Mouse (Mus musculus) hindbrain, embryonic 16.5 days (tissue): ENCODE results near the gene Svop. TPM values are rescaled to one million over a fixed set of nuclear protein-coding genes. Genes with fewer than 3 reads are reported as not detected.

Experiments used
- ATAC-seq: fragments of 200-750 bp; cut with Nextera tagmentation; 2 replicates; pipeline ENCODE4 v1.8.0; 2017; ENCODE audit warnings: moderate TSS enrichment, moderate library complexity
- H3K27ac ChIP-seq: fragments of 300-500 bp; sonication (generic); 2 replicates; pipeline ENCODE4 v1.5.1; 2014; ENCODE audit warnings: low read depth, mild to moderate bottlenecking, control low read depth, low read length, moderate library complexity
- H3K27me3 ChIP-seq: fragments of 300-500 bp; sonication (generic); replicated peaks from 2 replicates; pipeline ENCODE4 v1.6.1; 2014; ENCODE audit warnings: low read length; ENCODE audit not compliant: control insufficient read depth, insufficient read depth
- H3K36me3 ChIP-seq: fragments of 300-500 bp; sonication (generic); 2 replicates; pipeline ENCODE4 v1.6.1; 2014; ENCODE audit warnings: mild to moderate bottlenecking, low read length, moderate library complexity, mixed read lengths; ENCODE audit not compliant: control insufficient read depth, insufficient read depth
- H3K4me1 ChIP-seq: fragments of 300-500 bp; sonication (generic); 2 replicates; pipeline ENCODE4 v1.6.1; 2014; ENCODE audit warnings: low read depth, low read length; ENCODE audit not compliant: control insufficient read depth, insufficient read depth
- H3K4me2 ChIP-seq: fragments of 300-500 bp; sonication (generic); 2 replicates; pipeline ENCODE4 v1.6.1; 2014; ENCODE audit warnings: mild to moderate bottlenecking, low read length, control low read depth, moderate library complexity
- H3K4me3 ChIP-seq: fragments of 300-500 bp; sonication (generic); 2 replicates; pipeline ENCODE4 v1.5.1; 2014; ENCODE audit warnings: mild to moderate bottlenecking, low read length, control low read depth, moderate library complexity
- H3K9ac ChIP-seq: fragments of 300-500 bp; sonication (generic); 2 replicates; pipeline ENCODE4 v1.6.1; 2014; ENCODE audit warnings: low read depth, mild to moderate bottlenecking, control low read depth, low read length, moderate library complexity
- H3K9me3 ChIP-seq: fragments of 300-500 bp; sonication (generic); 2 replicates; pipeline ENCODE4 v1.6.1; 2014; ENCODE audit warnings: mild to moderate bottlenecking, low read length, moderate library complexity; ENCODE audit not compliant: control insufficient read depth
- WGBS: fragments of 180-500 bp; shearing (Covaris S2); extraction: QIAGEN DNeasy Blood & Tissue Kit; methylation state at CpG from one replicate; pipeline ENCODE4 v1.1.7; 2014; 5-methylcytosine and 5-hydroxymethylcytosine counted together
- polyA plus RNA-seq: library from polyadenylated mRNA; unstranded; fragments of >200 nt; fragmentation: Nextera tagmentation; extraction: Ambion mirVana; gene quantifications from 2 replicates; pipeline ENCODE4 v1.2.1, GENCODE M21; 2015

Svop gene
- polyA plus RNA-seq, 1 experiment from 2014 or later: 97.2 TPM

- 87% methylated on average over 4 of the region's 4 CpGs for WGBS
- Histone ChIP-seq H3K27ac (no peak overlapping the region), H3K4me2 (no peak overlapping the region), H3K4me3 (no peak overlapping the region), H3K36me3 (0 out of 2 replicates have a peak, but pooled peaks cover 3% of the 10 kb centered on the region), H3K27me3 (no peaks in the 10 kb centered on the region), H3K9ac (no peak overlapping the region), H3K4me1 (no peaks in the 10 kb centered on the region), H3K9me3 (no peaks in the 10 kb centered on the region)
- no peak for ATAC-seq
These were observed 47.6 kb downstream of the Svop start for GRCm38 (mm10) chr5:114043800-114044199.

GRCm38 (mm10) chr5:114041327-114041930 lies 49.9 kb downstream of the Svop start:
- Histone ChIP-seq H3K36me3 (peaks cover 6% of the 10 kb centered on the region), H3K27me3 (no peaks in the 10 kb centered on the region), H3K27ac (no peak overlapping the region), H3K4me2 (no peak overlapping the region), H3K9me3 (no peaks in the 10 kb centered on the region), H3K9ac (no peak overlapping the region), H3K4me3 (no peak overlapping the region), H3K4me1 (no peaks in the 10 kb centered on the region)
- peak; percentile 37; the same call in 1 of the 2 replicates for ATAC-seq
- 27% methylated on average over 15 of the region's 15 CpGs for WGBS

- H3K27ac ChIP-seq: no peak overlapping the region
- H3K9ac ChIP-seq: no peak overlapping the region
- no peaks in the 10 kb centered on the region for H3K27me3 ChIP-seq
- no peaks in the 10 kb centered on the region for H3K9me3 ChIP-seq
- H3K4me3 ChIP-seq: no peak overlapping the region
- WGBS: 81% methylated on average over 1 of the region's 1 CpGs
- H3K4me1 ChIP-seq: no peaks in the 10 kb centered on the region
- no peak for ATAC-seq
- H3K4me2 ChIP-seq: no peak overlapping the region
- peaks cover 6% of the 10 kb centered on the region for H3K36me3 ChIP-seq
These were observed 50.5 kb downstream of the Svop start for GRCm38 (mm10) chr5:114040911-114041310.

GRCm38 (mm10) chr5:114040508-114040907 lies 50.9 kb downstream of the Svop start:
- Histone ChIP-seq H3K9ac (no peak overlapping the region), H3K36me3 (peaks cover 6% of the 10 kb centered on the region)
- ATAC-seq: no peak

GRCm38 (mm10) chr5:114035111-114035510 lies 56.3 kb downstream of the Svop start:
- no peak overlapping the region for H3K9ac ChIP-seq
- no peak overlapping the region for H3K27ac ChIP-seq
- H3K36me3 ChIP-seq: peaks cover 13% of the 10 kb centered on the region
- no peak for ATAC-seq
- H3K9me3 ChIP-seq: no peaks in the 10 kb centered on the region
- H3K27me3 ChIP-seq: no peaks in the 10 kb centered on the region
- 28% methylated on average over 10 of the region's 10 CpGs for WGBS
- no peaks in the 10 kb centered on the region for H3K4me1 ChIP-seq
- no peak overlapping the region for H3K4me3 ChIP-seq
- no peak overlapping the region for H3K4me2 ChIP-seq

More at GRCm38 (mm10) chr5:114040508-114040907, 50.9 kb downstream of the Svop start:
- 24% methylated on average over 8 of the region's 8 CpGs for WGBS
- Histone ChIP-seq H3K4me1 (no peaks in the 10 kb centered on the region), H3K27me3 (no peaks in the 10 kb centered on the region), H3K4me2 (no peak overlapping the region), H3K4me3 (no peak overlapping the region), H3K9me3 (no peaks in the 10 kb centered on the region), H3K27ac (no peak overlapping the region)

- Histone ChIP-seq H3K4me3 (no peak overlapping the region), H3K9me3 (no peaks in the 10 kb centered on the region), H3K36me3 (peaks cover 13% of the 10 kb centered on the region), H3K27me3 (no peaks in the 10 kb centered on the region), H3K27ac (no peak overlapping the region), H3K4me1 (no peaks in the 10 kb centered on the region), H3K9ac (no peak overlapping the region), H3K4me2 (no peak overlapping the region)
- no peak for ATAC-seq
- 87% methylated on average over 7 of the region's 7 CpGs for WGBS
These were observed 57.0 kb downstream of the Svop start for GRCm38 (mm10) chr5:114034393-114034792.

GRCm38 (mm10) chr5:114032161-114032763 lies 59.1 kb downstream of the Svop start:
- no peak for ATAC-seq
- Histone ChIP-seq H3K36me3 (peaks cover 11% of the 10 kb centered on the region), H3K9ac (no peak overlapping the region), H3K27ac (no peak overlapping the region), H3K4me3 (no peak overlapping the region), H3K27me3 (no peaks in the 10 kb centered on the region), H3K4me1 (no peaks in the 10 kb centered on the region), H3K9me3 (no peaks in the 10 kb centered on the region), H3K4me2 (no peak overlapping the region)
- 84% methylated on average over 3 of the region's 3 CpGs for WGBS

GRCm38 (mm10) chr5:114030652-114031051 lies 60.7 kb downstream of the Svop start:
- WGBS: 90% methylated on average over 12 of the region's 12 CpGs
- Histone ChIP-seq H3K4me3 (no peak overlapping the region), H3K4me2 (no peak overlapping the region), H3K27ac (no peak overlapping the region), H3K36me3 (peaks cover 9% of the 10 kb centered on the region), H3K9ac (no peak overlapping the region), H3K9me3 (no peaks in the 10 kb centered on the region), H3K27me3 (no peaks in the 10 kb centered on the region), H3K4me1 (no peaks in the 10 kb centered on the region)
- no peak for ATAC-seq

GRCm38 (mm10) chr5:114028111-114028510 lies 63.3 kb downstream of the Svop start:
- Histone ChIP-seq H3K36me3 (peaks cover 6% of the 10 kb centered on the region; the same call in 1 of the 2 replicates), H3K9me3 (no peaks in the 10 kb centered on the region), H3K27ac (no peak overlapping the region), H3K9ac (no peak overlapping the region), H3K4me1 (no peaks in the 10 kb centered on the region; the same call in 1 of the 2 replicates), H3K4me2 (no peak overlapping the region), H3K27me3 (no peaks in the 10 kb centered on the region), H3K4me3 (no peak overlapping the region)
- WGBS: 83% methylated on average over 12 of the region's 12 CpGs
- no peak for ATAC-seq
